Mouse (Mus musculus) cortical plate, adult 2 months (tissue): ENCODE results near the gene Fbxl17.

Experiments
- CTCF ChIP-seq: fragments of 200-500 bp; IDR thresholded peaks from 2 replicates; pipeline ENCODE4 v1.5.1; 2011; ENCODE audit warnings: mild to moderate bottlenecking, control low read depth, low read length; ENCODE audit not compliant: insufficient read depth; ENCODE audit errors: extremely low read depth
- POLR2A ChIP-seq: fragments of 200-500 bp; IDR thresholded peaks from 2 replicates; pipeline ENCODE4 v1.6.1; 2011; ENCODE audit warnings: mild to moderate bottlenecking, low read length, control low read depth; ENCODE audit not compliant: insufficient read depth; ENCODE audit errors: extremely low read depth

DNA sequence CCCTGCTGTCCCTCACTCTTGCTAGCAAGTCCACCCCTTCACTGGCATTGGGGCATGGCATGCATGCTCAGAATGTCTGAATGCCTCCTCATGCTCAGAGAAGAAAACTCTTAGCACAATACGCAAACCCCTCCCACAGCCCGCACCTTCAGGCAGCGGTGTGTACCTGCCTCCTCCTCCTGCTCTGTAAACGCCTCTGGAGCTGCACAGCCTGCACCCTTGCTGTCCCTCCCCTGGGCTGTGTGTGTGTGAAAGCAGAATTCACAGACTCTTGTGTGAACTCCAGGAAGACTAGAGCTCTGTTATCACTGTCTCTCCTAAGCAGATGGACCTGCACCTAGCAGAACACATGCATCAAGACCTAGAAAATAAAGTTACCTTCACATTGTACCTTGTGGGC lies 76.0 kb downstream of the Fbxl17 start:
- no peak for TF ChIP-seq CTCF
- TF ChIP-seq POLR2A, result no peak
